Mouse (Mus musculus) heart, adult 2 months (tissue): Measurements from ENCODE around the gene Nfam1. TPM values are rescaled to one million over a fixed set of nuclear protein-coding genes. Genes with fewer than 3 reads are reported as not detected.
A peak's percentile ranks its signal among the peaks of the same experiment; 100 is the strongest.

Source experiments
- DNase-seq, 2 experiments: peaks; one replicate each; pipeline ENCODE4 v3.0.0; 2021
- H3K27ac ChIP-seq: fragments of 200-600 bp; 2 replicates; pipeline ENCODE4 v1.8.1; 2022
- H3K27me3 ChIP-seq: fragments of 200-500 bp; 2 replicates; pipeline ENCODE4 v1.6.1; 2012; ENCODE audit warnings: mild to moderate bottlenecking, low read length, inconsistent platforms, mixed read lengths; ENCODE audit not compliant: control insufficient read depth, insufficient read depth
- H3K36me3 ChIP-seq: fragments of 200-500 bp; 2 replicates; pipeline ENCODE4 v1.6.1; 2012; ENCODE audit warnings: low read length, inconsistent platforms; ENCODE audit not compliant: control insufficient read depth, insufficient read depth
- H3K4me1 ChIP-seq: fragments of 200-500 bp; 2 replicates; pipeline ENCODE4 v1.6.1; 2011; ENCODE audit warnings: low read length; ENCODE audit not compliant: control insufficient read depth, insufficient read depth
- H3K4me3 ChIP-seq: fragments of 200-600 bp; 2 replicates; pipeline ENCODE4 v1.8.1; 2022
- H3K79me2 ChIP-seq: fragments of 200-500 bp; replicated peaks from 2 replicates; pipeline ENCODE4 v1.6.1; 2012; ENCODE audit warnings: mild to moderate bottlenecking, inconsistent platforms, low read length, moderate library complexity, mixed read lengths; ENCODE audit not compliant: control insufficient read depth, insufficient read depth
- H3K9ac ChIP-seq: fragments of 200-500 bp; 2 replicates; pipeline ENCODE4 v1.6.1; 2012; ENCODE audit warnings: low read depth, mild to moderate bottlenecking, control low read depth, inconsistent platforms, low read length, mixed read lengths
- CTCF ChIP-seq: fragments of 200-600 bp; IDR thresholded peaks from 2 replicates; pipeline ENCODE4 v1.8.1; 2022; ENCODE audit warnings: antibody characterized with exemption, mild to moderate bottlenecking, moderate library complexity
- EP300 ChIP-seq: fragments of 200-500 bp; IDR thresholded peaks from 2 replicates; pipeline ENCODE4 v1.6.1; 2011; ENCODE audit warnings: low read depth, low read length, control low read depth; ENCODE audit not compliant: insufficient read depth
- POLR2A ChIP-seq: fragments of 200-500 bp; IDR thresholded peaks from 2 replicates; pipeline ENCODE4 v1.6.1; 2011; ENCODE audit warnings: mild to moderate bottlenecking, low read depth, low read length, control low read depth; ENCODE audit not compliant: insufficient read depth
- WGBS: fragments of 180-500 bp; shearing (Covaris S2); methylation state at CpG from one replicate; pipeline ENCODE4 v1.1.7; 2018; 5-methylcytosine and 5-hydroxymethylcytosine counted together
- intact Hi-C: fragments of 180-260 bp; cut with DNase I; formaldehyde crosslinking; loops from one replicate; pipeline ENCODE4 v1.15.1; 2025
- polyA plus RNA-seq: library from polyadenylated mRNA; depleted of rRNA; stranded (reverse); fragments of >200 nt; gene quantifications from 2 replicates; pipeline ENCODE4 v1.2.3, GENCODE M21; 2012
- total RNA-seq, 2 experiments: library from RNA; stranded (reverse); gene quantifications; 2 replicates each; pipeline ENCODE4 v1.2.3; 2021

Gene Nfam1
- total and polyA plus RNA-seq, 3 experiments: 2.4 to 3.9 (median 2.6) TPM

- no peak for TF ChIP-seq POLR2A
- TF ChIP-seq EP300: no peak
- no peak for TF ChIP-seq CTCF
- H3K4me1 ChIP-seq: no peaks in the 10 kb centered on the region; the same call in 1 of the 2 replicates
- H3K4me3 ChIP-seq: no peak overlapping the region
- H3K27ac ChIP-seq: no peak overlapping the region
- no peaks in the 10 kb centered on the region for H3K36me3 ChIP-seq
- no peaks in the 10 kb centered on the region for H3K79me2 ChIP-seq
- intact Hi-C loops: no loop called here
- no peaks in the 10 kb centered on the region for H3K27me3 ChIP-seq
- WGBS: 36% methylated on average over 25 of the region's 25 CpGs
- DNase-seq: peak in 1 of 2 experiments; percentile 30
- no peak overlapping the region for H3K9ac ChIP-seq
These were observed 7.9 kb downstream of the Nfam1 start for GRCm38 (mm10) chr15:83025041-83025760.

- WGBS: 73% methylated on average over 8 of the region's 8 CpGs
- no peak for DNase-seq
- intact Hi-C loops: no loop called here
These were observed 10.2 kb downstream of the Nfam1 start for GRCm38 (mm10) chr15:83022947-83023346.

DNA sequence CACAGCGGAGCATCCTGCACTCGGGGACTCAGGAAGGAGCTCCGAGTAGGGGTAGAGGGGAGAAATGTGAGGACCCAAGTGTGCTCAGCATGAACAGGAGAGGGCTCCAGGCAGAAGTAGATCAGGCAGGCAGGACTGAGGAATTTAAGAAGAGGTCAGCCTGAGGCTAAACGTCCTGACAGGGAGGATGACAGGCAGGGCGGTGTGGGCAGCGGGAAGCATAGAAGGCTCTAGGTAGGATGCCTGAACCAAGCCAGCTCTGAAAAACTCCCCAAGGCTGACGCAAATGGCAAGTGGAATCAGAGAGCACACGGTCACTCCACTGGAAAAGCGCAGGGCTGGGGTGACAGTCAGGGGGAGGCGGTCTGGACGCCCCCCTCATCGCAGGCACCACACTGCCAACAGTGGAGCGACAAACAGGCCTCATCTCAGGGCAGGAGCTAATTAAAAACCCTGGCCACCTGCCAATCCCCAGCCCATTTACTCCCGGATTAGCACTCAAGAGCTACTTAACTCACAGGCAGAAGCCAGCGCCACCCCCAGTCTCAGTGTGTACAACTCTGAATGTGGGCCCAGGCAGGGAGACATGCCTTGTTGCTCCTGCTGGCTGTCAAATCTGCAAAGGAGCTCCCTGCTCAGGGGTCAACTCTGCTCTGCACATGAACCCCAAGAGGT, 22.0 kb downstream of the Nfam1 start:
- H3K9ac ChIP-seq: no peak overlapping the region
- intact Hi-C loops: no loop called here
- TF ChIP-seq CTCF (no peak), EP300 (0 out of 2 replicates have a peak, but pooled peaks have one; percentile 10)
- H3K27me3 ChIP-seq: no peaks in the 10 kb centered on the region
- no peak overlapping the region for H3K4me3 ChIP-seq
- 48% methylated on average over 15 of the region's 15 CpGs for WGBS
- DNase-seq: peak; percentile 53 to 66
- H3K36me3 ChIP-seq: no peaks in the 10 kb centered on the region
- H3K79me2 ChIP-seq: no peaks in the 10 kb centered on the region
- H3K4me1 ChIP-seq: peaks cover 1% of the 10 kb centered on the region; the same call in 1 of the 2 replicates
- no peak overlapping the region for H3K27ac ChIP-seq

More at GRCm38 (mm10) chr15:83022947-83023346, 10.2 kb downstream of the Nfam1 start:
- no peaks in the 10 kb centered on the region for H3K79me2 ChIP-seq
- no peaks in the 10 kb centered on the region for H3K36me3 ChIP-seq
- no peak overlapping the region for H3K27ac ChIP-seq
- no peaks in the 10 kb centered on the region; the same call in 1 of the 2 replicates for H3K4me1 ChIP-seq
- no peak for TF ChIP-seq POLR2A
- no peak for TF ChIP-seq CTCF
- no peak for TF ChIP-seq EP300
- H3K9ac ChIP-seq: no peak overlapping the region
- H3K27me3 ChIP-seq: no peaks in the 10 kb centered on the region
- no peak overlapping the region for H3K4me3 ChIP-seq

- no peak for TF ChIP-seq CTCF
- TF ChIP-seq EP300: no peak
- TF ChIP-seq POLR2A: no peak
- no peak overlapping the region for H3K27ac ChIP-seq
- DNase-seq: no peak
- no peaks in the 10 kb centered on the region for H3K79me2 ChIP-seq
- H3K4me1 ChIP-seq: peaks cover 1% of the 10 kb centered on the region; the same call in 1 of the 2 replicates
- no peaks in the 10 kb centered on the region for H3K27me3 ChIP-seq
- 68% methylated on average over 8 of the region's 8 CpGs for WGBS
- no peak overlapping the region for H3K4me3 ChIP-seq
- no peak overlapping the region for H3K9ac ChIP-seq
- no peaks in the 10 kb centered on the region for H3K36me3 ChIP-seq
- intact Hi-C loops: no loop called here
These were observed 22.7 kb downstream of the Nfam1 start for GRCm38 (mm10) chr15:83010423-83010822.

DNA sequence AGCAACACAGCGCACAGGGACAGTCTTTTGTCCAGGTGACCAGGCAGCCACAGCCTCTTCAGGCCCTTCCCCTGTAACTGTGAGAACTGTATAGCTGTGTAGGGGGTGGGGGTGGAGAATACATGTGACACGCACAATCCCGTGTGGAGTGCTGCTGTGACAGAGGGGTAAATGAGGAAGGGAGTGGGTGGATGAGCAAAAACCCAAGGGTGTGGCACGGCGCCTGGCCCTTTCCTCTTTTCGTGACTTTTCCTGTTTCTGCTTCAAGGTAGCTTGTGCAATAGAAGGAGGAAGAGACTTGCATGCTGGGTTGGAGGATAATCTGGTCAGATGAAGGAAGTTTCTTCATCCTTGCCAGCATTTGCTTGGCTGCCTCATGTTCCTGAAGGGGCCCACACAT, 23.6 kb downstream of the Nfam1 start:
- H3K79me2 ChIP-seq: no peaks in the 10 kb centered on the region
- no peak overlapping the region for H3K27ac ChIP-seq
- 61% methylated on average over 6 of the region's 6 CpGs for WGBS
- H3K36me3 ChIP-seq: no peaks in the 10 kb centered on the region
- no peak overlapping the region for H3K4me3 ChIP-seq
- intact Hi-C loops: no loop called here
- H3K9ac ChIP-seq: no peak overlapping the region
- peaks cover 1% of the 10 kb centered on the region; the same call in 1 of the 2 replicates for H3K4me1 ChIP-seq
- TF ChIP-seq EP300: no peak
- TF ChIP-seq POLR2A: no peak
- TF ChIP-seq CTCF: no peak
- H3K27me3 ChIP-seq: no peaks in the 10 kb centered on the region
- peak in 1 of 2 experiments; percentile 63 for DNase-seq

DNA sequence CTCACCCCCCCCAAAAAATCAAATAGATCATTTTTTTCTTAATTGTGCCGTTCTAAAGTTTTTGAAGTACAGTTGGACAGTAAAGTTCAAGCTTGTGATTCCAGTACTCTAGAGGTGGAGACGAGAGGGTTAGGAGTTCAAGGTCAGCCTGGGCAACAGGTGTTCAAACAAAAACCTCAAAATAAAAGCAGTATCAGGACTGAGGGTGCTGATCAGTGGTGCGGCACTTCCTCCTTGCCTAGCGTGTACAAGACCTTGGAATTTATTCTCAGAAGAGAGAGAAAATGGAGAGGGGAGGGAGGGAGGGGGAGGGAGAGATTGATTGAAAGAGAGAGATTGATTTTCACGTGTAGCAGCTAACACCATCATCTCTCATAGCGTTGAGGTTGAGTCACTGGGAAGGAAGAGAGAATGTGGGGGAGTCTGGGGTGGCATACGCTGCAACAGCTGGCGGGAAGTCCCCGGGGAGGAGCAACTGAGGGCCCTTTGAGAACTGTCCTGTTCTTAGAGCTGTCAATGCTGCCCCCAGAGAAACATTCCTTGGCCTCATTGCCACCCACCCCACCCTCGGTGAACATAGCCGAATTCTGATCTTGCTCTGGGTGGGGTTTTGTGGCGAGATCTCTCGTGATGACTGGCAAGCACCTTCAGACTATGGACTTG, 24.2 kb downstream of the Nfam1 start:
- H3K36me3 ChIP-seq: no peaks in the 10 kb centered on the region
- no peaks in the 10 kb centered on the region for H3K27me3 ChIP-seq
- no peak overlapping the region for H3K9ac ChIP-seq
- no peaks in the 10 kb centered on the region for H3K79me2 ChIP-seq
- intact Hi-C loops: no loop called here
- WGBS: 66% methylated on average over 13 of the region's 13 CpGs
- TF ChIP-seq CTCF (no peak), EP300 (no peak), POLR2A (no peak)
- no peak overlapping the region for H3K4me3 ChIP-seq
- H3K27ac ChIP-seq: no peak overlapping the region
- DNase-seq: peak in 1 of 2 experiments; percentile 43
- peaks cover 1% of the 10 kb centered on the region; the same call in 1 of the 2 replicates for H3K4me1 ChIP-seq
